Mouse (Mus musculus) forebrain, embryonic 15.5 days (tissue): ENCODE results near the gene Runx2. TPM values are rescaled to one million over a fixed set of nuclear protein-coding genes. Genes with fewer than 3 reads are reported as not detected.
A peak's percentile ranks its signal among the peaks of the same experiment; 100 is the strongest.

Experiments
- ATAC-seq: fragments of 200-750 bp; cut with Nextera tagmentation; replicated peaks from 2 replicates; pipeline ENCODE4 v1.8.0; 2017; ENCODE audit warnings: mild to moderate bottlenecking, moderate TSS enrichment, moderate library complexity
- H3K27ac ChIP-seq: fragments of 300-500 bp; sonication (generic); replicated peaks from 2 replicates; pipeline ENCODE4 v1.5.1; 2015; ENCODE audit warnings: mild to moderate bottlenecking, inconsistent platforms
- H3K27me3 ChIP-seq: fragments of 300-500 bp; sonication (generic); 2 replicates; pipeline ENCODE4 v1.6.1; 2015; ENCODE audit warnings: inconsistent platforms
- H3K36me3 ChIP-seq: fragments of 300-500 bp; sonication (generic); 2 replicates; pipeline ENCODE4 v1.6.1; 2015; ENCODE audit warnings: mild to moderate bottlenecking, inconsistent platforms
- H3K4me1 ChIP-seq: fragments of 300-500 bp; sonication (generic); 2 replicates; pipeline ENCODE4 v1.6.1; 2015; ENCODE audit warnings: inconsistent platforms
- H3K4me2 ChIP-seq: fragments of 300-500 bp; sonication (generic); replicated peaks from 2 replicates; pipeline ENCODE4 v1.6.1; 2015; ENCODE audit warnings: mild to moderate bottlenecking, inconsistent platforms
- H3K4me3 ChIP-seq: fragments of 300-500 bp; sonication (generic); 2 replicates; pipeline ENCODE4 v1.5.1; 2015; ENCODE audit warnings: mild to moderate bottlenecking, inconsistent platforms
- H3K9ac ChIP-seq: fragments of 300-500 bp; sonication (generic); replicated peaks from 2 replicates; pipeline ENCODE4 v1.6.1; 2015; ENCODE audit warnings: mild to moderate bottlenecking, inconsistent platforms
- H3K9me3 ChIP-seq: fragments of 300-500 bp; sonication (generic); 2 replicates; pipeline ENCODE4 v1.6.1; 2016; ENCODE audit warnings: inconsistent platforms
- WGBS: fragments of 180-500 bp; shearing (Covaris S2); methylation state at CpG from one replicate; pipeline ENCODE4 v1.1.7; 2015; ENCODE audit warnings: mixed read lengths; 5-methylcytosine and 5-hydroxymethylcytosine counted together
- polyA plus RNA-seq: library from polyadenylated mRNA; unstranded; fragments of >200 nt; fragmentation: Nextera tagmentation; extraction: Ambion mirVana; gene quantifications from 2 replicates; pipeline ENCODE4 v1.2.1, GENCODE M21; 2015

Runx2 gene
- polyA plus RNA-seq, 1 experiment from 2014 or later, result 0.31 TPM

- 19% methylated on average over 8 of the region's 8 CpGs for WGBS
- H3K36me3 ChIP-seq, result no peaks in the 10 kb centered on the region
- ATAC-seq, result no peak
- no peaks in the 10 kb centered on the region for H3K9me3 ChIP-seq
- no peak overlapping the region for H3K9ac ChIP-seq
- H3K4me3 ChIP-seq, result no peak overlapping the region
- H3K27ac ChIP-seq, result no peak overlapping the region
- H3K4me1 ChIP-seq, result no peaks in the 10 kb centered on the region
- H3K4me2 ChIP-seq, result no peak overlapping the region
- H3K27me3 ChIP-seq, result no peaks in the 10 kb centered on the region
These were observed 165.5 kb downstream of the Runx2 start for GRCm38 (mm10) chr17:44649056-44649455.

- H3K9me3 ChIP-seq, result no peaks in the 10 kb centered on the region
- no peak for ATAC-seq
- no peaks in the 10 kb centered on the region for H3K36me3 ChIP-seq
- H3K9ac ChIP-seq, result no peak overlapping the region
- H3K27me3 ChIP-seq, result no peaks in the 10 kb centered on the region
- H3K4me3 ChIP-seq, result no peak overlapping the region
- WGBS, result 64% methylated on average over 6 of the region's 6 CpGs
- no peaks in the 10 kb centered on the region for H3K4me1 ChIP-seq
- no peak overlapping the region for H3K4me2 ChIP-seq
- H3K27ac ChIP-seq, result no peak overlapping the region
These were observed 166.7 kb downstream of the Runx2 start for GRCm38 (mm10) chr17:44647916-44648315.

DNA sequence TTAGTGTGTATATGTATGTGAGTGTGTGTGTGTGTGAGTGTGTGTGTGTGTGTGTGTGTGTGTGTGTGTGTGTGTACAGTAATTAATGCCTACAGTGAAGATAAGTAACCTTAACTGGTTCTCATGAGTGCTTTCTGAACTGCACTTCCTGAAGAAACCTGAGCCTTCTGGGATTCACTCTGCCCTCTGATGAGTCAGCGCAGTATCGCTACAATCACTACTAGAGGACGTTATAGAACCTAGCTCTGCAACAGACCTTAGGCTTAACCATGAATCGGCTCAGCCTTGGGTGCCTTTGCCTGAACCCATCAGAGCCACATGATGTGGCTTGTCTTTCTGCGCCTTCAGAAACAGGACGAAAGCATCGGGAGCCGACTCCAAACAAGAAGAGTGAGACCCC is 169.5 kb downstream of the Runx2 start:
- Histone ChIP-seq H3K9ac (no peak overlapping the region), H3K36me3 (no peaks in the 10 kb centered on the region), H3K4me2 (no peak overlapping the region), H3K4me3 (no peak overlapping the region), H3K27ac (no peak overlapping the region), H3K9me3 (no peaks in the 10 kb centered on the region), H3K4me1 (no peaks in the 10 kb centered on the region), H3K27me3 (no peaks in the 10 kb centered on the region)
- WGBS, result 89% methylated on average over 8 of the region's 8 CpGs
- no peak for ATAC-seq

- Histone ChIP-seq H3K9me3 (no peaks in the 10 kb centered on the region), H3K36me3 (no peaks in the 10 kb centered on the region), H3K4me2 (no peak overlapping the region), H3K27ac (no peak overlapping the region), H3K4me1 (no peaks in the 10 kb centered on the region), H3K4me3 (no peak overlapping the region), H3K27me3 (no peaks in the 10 kb centered on the region), H3K9ac (no peak overlapping the region)
- 91% methylated on average over 6 of the region's 6 CpGs for WGBS
- ATAC-seq, result no peak
These were observed 171.3 kb downstream of the Runx2 start for GRCm38 (mm10) chr17:44643260-44643659.

GRCm38 (mm10) chr17:44642126-44642525 is 172.5 kb downstream of the Runx2 start:
- no peaks in the 10 kb centered on the region for H3K27me3 ChIP-seq
- H3K4me3 ChIP-seq, result no peak overlapping the region
- no peak overlapping the region for H3K9ac ChIP-seq
- no peaks in the 10 kb centered on the region for H3K9me3 ChIP-seq
- no peaks in the 10 kb centered on the region for H3K4me1 ChIP-seq
- 87% methylated on average over 4 of the region's 4 CpGs for WGBS
- no peak for ATAC-seq
- H3K4me2 ChIP-seq, result no peak overlapping the region
- H3K36me3 ChIP-seq, result no peaks in the 10 kb centered on the region
- no peak overlapping the region for H3K27ac ChIP-seq

DNA sequence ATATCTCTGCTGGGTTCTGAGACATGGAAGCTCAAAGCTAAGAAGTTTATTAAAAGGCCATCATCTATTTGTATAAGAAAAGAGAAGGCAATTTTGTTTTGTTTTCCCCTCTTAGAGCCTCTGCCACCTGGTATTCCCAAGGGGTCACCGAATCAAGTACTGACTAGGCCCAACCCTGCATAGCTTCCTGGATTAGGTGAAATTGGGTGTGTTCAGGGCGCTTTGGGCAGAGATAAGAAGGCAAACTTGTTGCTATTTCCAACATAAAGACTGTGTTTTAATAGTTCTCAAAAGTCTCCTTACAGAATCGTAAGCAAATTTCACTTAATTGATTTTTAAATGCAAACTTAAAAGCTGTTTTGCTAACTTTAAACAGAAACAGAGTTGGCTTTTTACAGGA is 173.7 kb downstream of the Runx2 start:
- Histone ChIP-seq H3K9ac (no peak overlapping the region), H3K4me2 (no peak overlapping the region), H3K4me1 (no peaks in the 10 kb centered on the region), H3K27me3 (no peaks in the 10 kb centered on the region), H3K4me3 (no peak overlapping the region), H3K27ac (no peak overlapping the region), H3K36me3 (no peaks in the 10 kb centered on the region), H3K9me3 (no peaks in the 10 kb centered on the region)
- no peak for ATAC-seq
- 88% methylated on average over 3 of the region's 3 CpGs for WGBS

DNA sequence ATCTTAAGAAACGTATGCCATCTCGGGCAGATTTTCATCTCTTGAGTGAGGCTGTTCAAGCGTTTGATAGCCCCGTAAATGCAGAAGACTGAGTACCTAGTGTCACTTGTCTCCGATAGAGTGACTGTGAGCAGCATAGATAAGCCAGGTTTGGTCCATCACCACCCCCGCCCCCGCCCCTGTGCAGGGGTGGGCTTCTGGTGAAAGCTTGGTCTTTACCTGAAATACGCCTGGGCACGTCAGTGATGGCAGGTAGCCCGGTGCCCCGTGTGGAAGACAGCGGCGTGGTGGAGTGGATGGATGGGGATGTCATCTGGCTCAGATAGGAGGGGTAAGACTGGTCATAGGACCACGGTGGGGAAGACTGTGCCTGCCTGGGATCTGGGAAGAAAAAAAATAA is 175.2 kb downstream of the Runx2 start:
- Histone ChIP-seq H3K9ac (no peak overlapping the region), H3K27me3 (no peaks in the 10 kb centered on the region), H3K36me3 (no peaks in the 10 kb centered on the region), H3K9me3 (no peaks in the 10 kb centered on the region), H3K27ac (no peak overlapping the region), H3K4me1 (no peaks in the 10 kb centered on the region), H3K4me3 (no peak overlapping the region), H3K4me2 (no peak overlapping the region)
- no peak for ATAC-seq
- WGBS, result 94% methylated on average over 14 of the region's 14 CpGs

DNA sequence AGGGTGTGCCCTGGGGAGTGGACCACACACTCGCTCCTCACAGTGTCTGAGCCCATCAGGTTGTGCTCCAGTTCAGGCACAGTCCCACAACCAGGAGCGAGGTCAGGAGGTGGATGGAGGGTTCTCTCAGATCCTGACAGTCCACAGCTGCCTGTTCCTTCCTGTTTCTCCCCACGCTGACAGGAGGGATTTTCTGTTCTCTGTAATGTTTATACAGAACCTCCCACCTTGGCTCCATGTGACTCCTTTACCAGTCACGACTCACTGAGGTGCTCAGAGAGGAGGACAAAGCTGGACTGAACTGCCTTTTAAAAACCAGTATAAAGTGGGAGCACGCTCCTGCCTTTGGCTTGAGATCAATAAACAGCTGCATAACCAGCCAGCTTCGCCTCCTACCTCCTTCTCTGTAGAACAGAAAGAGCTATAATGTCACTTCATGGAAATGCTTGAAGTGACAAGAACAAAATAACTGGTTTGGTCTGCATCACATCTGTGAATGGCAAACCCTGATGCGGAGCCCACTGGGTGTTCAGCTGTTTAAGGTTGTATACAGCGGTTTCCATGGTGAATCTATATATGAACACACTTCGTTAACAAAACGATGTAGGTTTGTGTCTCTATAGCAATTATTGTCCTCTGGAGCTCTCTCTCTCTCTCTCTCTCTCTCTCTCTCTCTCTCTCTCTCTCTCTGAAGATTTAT is 177.3 kb downstream of the Runx2 start:
- Histone ChIP-seq H3K9me3 (no peaks in the 10 kb centered on the region), H3K27ac (no peak overlapping the region), H3K4me3 (no peak overlapping the region), H3K4me1 (no peaks in the 10 kb centered on the region), H3K36me3 (no peaks in the 10 kb centered on the region), H3K4me2 (no peak overlapping the region), H3K9ac (no peak overlapping the region), H3K27me3 (no peaks in the 10 kb centered on the region)
- ATAC-seq, result peak; percentile 31; the same call in 1 of the 2 replicates
- 56% methylated on average over 10 of the region's 10 CpGs for WGBS

GRCm38 (mm10) chr17:44634486-44634885 is 180.1 kb downstream of the Runx2 start:
- H3K4me2 ChIP-seq, result no peak overlapping the region
- H3K27ac ChIP-seq, result no peak overlapping the region
- no peaks in the 10 kb centered on the region for H3K27me3 ChIP-seq
- H3K36me3 ChIP-seq, result no peaks in the 10 kb centered on the region
- no peak overlapping the region for H3K9ac ChIP-seq
- H3K9me3 ChIP-seq, result no peaks in the 10 kb centered on the region
- H3K4me1 ChIP-seq, result no peaks in the 10 kb centered on the region
- WGBS, result 68% methylated on average over 5 of the region's 5 CpGs
- ATAC-seq, result no peak
- H3K4me3 ChIP-seq, result no peak overlapping the region

GRCm38 (mm10) chr17:44633607-44634415 is 180.8 kb downstream of the Runx2 start:
- Histone ChIP-seq H3K9ac (no peak overlapping the region), H3K27ac (no peak overlapping the region), H3K4me1 (no peaks in the 10 kb centered on the region), H3K9me3 (no peaks in the 10 kb centered on the region), H3K27me3 (no peaks in the 10 kb centered on the region), H3K4me2 (no peak overlapping the region), H3K4me3 (no peak overlapping the region), H3K36me3 (no peaks in the 10 kb centered on the region)
- ATAC-seq, result no peak
- WGBS, result 70% methylated on average over 14 of the region's 14 CpGs

DNA sequence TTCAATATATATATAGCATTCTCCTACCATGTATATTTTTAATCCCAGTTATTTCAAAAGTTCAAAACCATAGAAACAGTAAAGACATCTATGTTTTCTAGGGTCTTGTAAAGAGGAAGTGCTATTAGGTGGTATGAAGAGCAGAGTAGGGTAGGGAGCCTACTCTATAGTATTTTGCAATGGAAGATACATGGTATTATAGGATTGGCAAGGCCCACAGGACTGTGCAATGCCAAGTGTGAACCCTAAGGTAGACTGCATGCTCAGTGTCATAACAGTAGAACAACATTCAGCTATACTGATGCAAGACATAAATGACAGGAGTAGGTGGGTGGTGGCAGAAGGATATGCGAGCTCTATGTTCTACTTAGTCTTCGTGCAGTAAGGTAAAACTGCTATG is 181.7 kb downstream of the Runx2 start:
- Histone ChIP-seq H3K4me2 (no peak overlapping the region), H3K27me3 (no peaks in the 10 kb centered on the region), H3K9me3 (no peaks in the 10 kb centered on the region), H3K4me3 (no peak overlapping the region), H3K36me3 (no peaks in the 10 kb centered on the region), H3K27ac (no peak overlapping the region), H3K9ac (no peak overlapping the region), H3K4me1 (no peaks in the 10 kb centered on the region)
- WGBS, result 90% methylated on average over 2 of the region's 2 CpGs
- no peak for ATAC-seq

GRCm38 (mm10) chr17:44632292-44632691 is 182.3 kb downstream of the Runx2 start:
- Histone ChIP-seq H3K27me3 (no peaks in the 10 kb centered on the region), H3K4me2 (no peak overlapping the region), H3K36me3 (no peaks in the 10 kb centered on the region), H3K27ac (no peak overlapping the region), H3K4me3 (no peak overlapping the region), H3K4me1 (no peaks in the 10 kb centered on the region), H3K9me3 (no peaks in the 10 kb centered on the region), H3K9ac (no peak overlapping the region)
- no peak for ATAC-seq
- 88% methylated on average over 4 of the region's 4 CpGs for WGBS
